Mouse (Mus musculus) lung, postnatal 0 days (tissue): ENCODE data around the gene Dus2.

Experiments
- CTCF ChIP-seq: IDR thresholded peaks from 2 replicates; pipeline ENCODE4 v1.5.1; 2016; ENCODE audit warnings: antibody characterized with exemption, mild to moderate bottlenecking
- EP300 ChIP-seq: IDR thresholded peaks from 2 replicates; pipeline ENCODE4 v1.6.1; 2016; ENCODE audit warnings: antibody characterized with exemption, mild to moderate bottlenecking, control low read depth

DNA sequence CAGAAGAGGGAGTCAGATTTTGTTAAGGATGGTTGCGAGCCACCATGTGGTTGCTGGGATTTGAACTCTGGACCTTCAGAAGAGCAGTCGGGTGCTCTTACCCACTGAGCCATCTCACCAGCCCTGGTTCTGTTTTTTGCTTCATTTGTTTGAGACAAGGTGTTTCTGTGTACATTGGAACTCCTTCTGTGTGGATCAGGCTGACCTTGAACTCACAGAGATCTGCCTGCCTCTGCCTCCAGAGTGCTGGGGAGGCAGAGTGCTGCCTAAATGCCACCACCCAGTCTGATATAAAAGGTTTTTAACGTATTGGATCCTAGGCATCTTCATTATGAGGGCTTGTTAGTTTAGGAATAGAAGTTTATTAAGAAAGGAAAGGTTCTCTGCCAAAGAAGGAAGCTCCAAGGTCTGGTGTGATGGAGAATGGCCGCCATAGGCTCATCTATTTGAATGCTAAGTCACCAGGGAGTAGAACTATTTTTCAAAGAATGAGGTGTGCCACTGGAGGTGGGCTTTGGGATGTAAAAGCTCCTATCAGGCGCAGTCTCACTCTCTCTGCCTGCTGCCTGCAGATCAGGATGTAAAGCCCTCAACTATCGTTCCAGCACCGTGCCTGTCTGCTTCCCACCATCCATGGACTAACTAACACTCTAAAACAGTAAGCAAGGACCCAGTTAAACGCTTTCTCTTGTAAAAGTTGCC is 20.0 kb upstream of the Dus2 start:
- no peak for TF ChIP-seq CTCF
- TF ChIP-seq EP300: no peak
